Mouse (Mus musculus): ENCODE measurements around the gene 1700030J22Rik. TPM values are rescaled to one million over a fixed set of nuclear protein-coding genes. Genes with fewer than 3 reads are reported as not detected.

1700030J22Rik gene
- total RNA-seq, 2 experiments from 2014 or later, result 0.62 to 0.67 TPM

DNA sequence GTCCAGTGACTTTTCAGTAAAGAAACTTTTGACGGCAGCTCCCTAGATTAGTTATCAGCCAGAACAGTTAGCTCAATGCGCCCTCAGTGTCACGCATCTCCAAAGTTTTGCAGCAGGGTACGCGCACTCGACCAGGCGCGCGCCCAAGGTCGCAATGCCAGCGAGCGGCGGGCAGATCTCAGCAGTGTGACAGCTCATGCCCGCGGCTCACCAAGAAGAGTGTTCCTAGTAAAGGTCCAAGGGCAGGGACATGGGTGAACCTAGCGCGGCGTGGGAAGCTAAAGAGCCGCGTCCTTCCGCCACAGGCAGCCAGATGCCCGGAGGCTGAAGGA, 57.8 kb downstream of the 1700030J22Rik start:
- no peak for DNase-seq
- intact Hi-C loops (cut with DNase I), result loop anchor here (2.0 kb wide), 1 partner anchor 58 kb away; the partner anchor contains the start of gene 1700030J22Rik

Other genes starting within 250 kb of the 1700030J22Rik start
- gene Cdyl2, start 246.0 kb downstream of the 1700030J22Rik start, total RNA-seq (2021), result 1 to 10 TPM; 4.2 to 4.3 TPM
- 10 to 100 TPM; 50.0 to 54.3 TPM for gene Cmc2, start 57.5 kb downstream of the 1700030J22Rik start, total RNA-seq (2021)
- gene Cenpn, start 57.2 kb downstream of the 1700030J22Rik start, total RNA-seq (2021), result 1 to 10 TPM; 4.9 to 5.1 TPM
- 10 to 100 TPM; 14.5 to 16.9 TPM for gene Atmin, start 35.6 kb downstream of the 1700030J22Rik start, total RNA-seq (2021)
- 10 to 100 TPM; 37.2 to 39.5 TPM for gene Gcsh, start 14.6 kb upstream of the 1700030J22Rik start, total RNA-seq (2021)
- gene Pkd1l2, start 103.5 kb upstream of the 1700030J22Rik start, total RNA-seq (2021), result under 1 TPM in 1 of 2 experiments, not detected in 1; 0.17 TPM
- under 1 TPM in 1 of 2 experiments, not detected in 1; 0.14 TPM for gene Bco1, start 116.9 kb upstream of the 1700030J22Rik start, total RNA-seq (2021)
- gene Gan, start 179.2 kb upstream of the 1700030J22Rik start, total RNA-seq (2021), result 1 to 10 TPM; 6.4 to 7.3 TPM

Measured in heart, postnatal 10 days (tissue).